Mouse (Mus musculus) kidney, adult 2 months (tissue): ENCODE results near the gene Cep97.

Source experiments
- CTCF ChIP-seq: fragments of 200-500 bp; conservative IDR thresholded peaks from 2 replicates; pipeline ENCODE4 v1.5.1; 2011; ENCODE audit warnings: low read depth, mild to moderate bottlenecking, control low read depth, low read length, moderate library complexity, mixed read lengths; ENCODE audit not compliant: insufficient read depth, insufficient read length
- POLR2A ChIP-seq: fragments of 200-500 bp; IDR thresholded peaks from one replicate; pipeline ENCODE4 v1.6.1; 2011; ENCODE audit warnings: low read depth, low read length, control low read depth

GRCm38 (mm10) chr16:55861104-55861503, 73.6 kb downstream of the Cep97 start:
- TF ChIP-seq CTCF, result no peak
- TF ChIP-seq POLR2A, result no peak
